Mouse (Mus musculus): ENCODE data around the gene Ldb3.

Ldb3 gene

DNA sequence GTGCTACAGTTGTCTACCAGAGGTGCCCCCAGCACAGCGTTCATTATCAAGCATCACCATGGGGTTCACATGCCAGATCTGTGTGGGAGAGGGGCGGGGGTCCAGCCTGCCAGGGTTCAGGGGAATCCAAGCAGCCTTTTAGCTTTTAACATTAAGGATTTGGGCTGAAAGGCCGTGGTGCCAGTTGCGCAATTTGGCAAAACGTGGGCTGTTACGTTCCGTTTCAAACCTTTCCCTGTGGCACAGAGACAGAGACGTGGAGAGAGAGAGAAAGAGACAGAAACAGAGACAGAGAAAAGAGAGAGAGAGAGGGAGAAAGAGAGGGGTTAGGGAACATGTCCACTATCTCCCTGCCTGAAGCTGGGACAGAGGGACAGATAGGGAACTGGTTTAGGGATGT is 26.8 kb downstream of the Ldb3 start:
- no peak for DNase-seq (ENCODE audit: low spot score in 2 of 2)

DNA sequence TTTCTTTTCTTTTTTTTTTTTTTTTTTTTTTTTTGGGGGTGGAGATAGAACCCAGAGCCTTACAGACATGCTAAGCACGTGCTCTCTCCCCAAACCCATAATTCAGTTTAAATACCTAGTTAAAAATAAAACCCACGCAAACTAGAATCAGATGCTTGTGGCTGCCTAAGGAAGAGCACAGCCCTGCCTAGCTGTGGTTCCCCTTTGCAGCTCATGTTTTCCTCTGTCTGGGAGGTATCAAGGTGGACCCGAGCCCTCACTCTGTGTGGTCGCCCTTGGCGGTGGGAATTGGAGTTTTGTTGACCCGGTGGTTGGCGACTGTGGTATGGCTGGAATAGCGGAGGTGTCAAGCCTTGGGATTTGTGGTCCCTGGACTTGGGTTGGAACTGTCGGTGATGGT is 29.5 kb downstream of the Ldb3 start:
- no peak for DNase-seq (ENCODE audit: low spot score in 2 of 2)

GRCm38 (mm10) chr14:34555211-34555610 is 33.3 kb downstream of the Ldb3 start:
- DNase-seq (ENCODE audit: low spot score in 2 of 2): no peak

- DNase-seq (ENCODE audit: low spot score in 2 of 2): no peak
These were observed 34.4 kb downstream of the Ldb3 start for GRCm38 (mm10) chr14:34554047-34554446.

DNA sequence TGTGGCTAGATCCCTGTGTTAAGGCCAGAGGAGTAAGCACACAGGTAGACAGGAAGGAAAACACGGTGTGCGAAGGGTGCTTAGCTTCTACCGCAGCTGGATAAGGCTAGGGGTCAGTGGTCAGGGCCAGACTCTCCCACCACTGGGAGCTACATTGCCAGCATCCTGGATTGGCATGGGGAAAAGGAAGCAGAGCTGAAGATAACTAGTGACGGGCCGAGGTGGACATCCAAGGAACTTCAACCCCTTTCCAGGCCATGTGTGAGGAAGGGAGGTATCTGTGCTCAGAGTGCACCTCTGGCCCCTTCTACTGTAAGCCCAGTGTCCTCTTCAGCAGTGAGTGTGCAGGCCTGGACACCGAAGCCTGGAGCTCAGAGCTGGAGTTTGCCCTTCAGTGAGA is 35.0 kb downstream of the Ldb3 start:
- no peak for DNase-seq (ENCODE audit: low spot score in 2 of 2)

DNA sequence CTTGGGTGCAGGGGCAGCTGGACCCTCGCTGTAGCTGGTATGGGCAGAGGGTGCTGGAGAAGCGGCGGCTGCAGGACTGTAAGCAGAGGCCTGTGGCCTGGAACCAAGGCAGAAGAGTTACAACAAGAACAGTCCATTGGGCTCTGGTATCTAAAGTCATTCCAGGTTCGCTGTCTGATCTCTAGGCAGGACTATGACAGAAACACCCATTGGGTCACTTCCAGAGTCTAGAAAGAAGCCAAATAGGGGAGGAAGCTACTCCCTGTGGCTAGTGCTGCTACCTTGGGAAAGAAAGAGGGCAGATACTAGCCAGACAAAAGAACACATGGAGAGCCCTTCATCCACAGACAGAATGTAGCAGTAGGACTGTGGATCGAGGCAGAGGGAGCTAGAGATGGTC is 36.3 kb downstream of the Ldb3 start:
- no peak for DNase-seq (ENCODE audit: low spot score in 2 of 2)

GRCm38 (mm10) chr14:34549004-34549671 is 39.3 kb downstream of the Ldb3 start:
- peak; percentile 75 to 82 for DNase-seq (ENCODE audit: low spot score in 2 of 2)

GRCm38 (mm10) chr14:34548391-34549001 is 40.0 kb downstream of the Ldb3 start:
- DNase-seq (ENCODE audit: low spot score in 2 of 2): peak; percentile 61 to 66

DNA sequence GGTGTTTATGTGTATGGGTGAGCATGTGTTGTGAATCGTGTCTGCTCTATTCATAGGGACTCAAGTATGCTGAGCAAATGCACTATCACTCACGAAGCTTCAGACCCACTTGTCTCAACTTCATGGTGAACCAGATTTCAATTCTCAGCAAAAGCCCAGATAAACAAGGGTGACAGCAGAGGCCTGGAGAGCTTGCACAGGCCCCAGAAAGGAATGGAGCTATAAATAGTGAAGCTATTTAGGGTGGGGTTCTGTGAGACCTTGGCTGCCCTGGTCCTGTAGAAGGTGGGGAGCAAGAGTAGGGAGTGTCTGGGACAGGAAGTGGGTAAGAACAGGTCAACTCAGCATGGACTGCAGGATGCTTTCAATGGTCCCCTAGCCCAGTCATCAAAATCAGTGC is 43.9 kb downstream of the Ldb3 start:
- no peak for DNase-seq (ENCODE audit: low spot score in 2 of 2)

GRCm38 (mm10) chr14:34544001-34544400 is 44.5 kb downstream of the Ldb3 start:
- no peak for DNase-seq (ENCODE audit: low spot score in 2 of 2)

- DNase-seq (ENCODE audit: low spot score in 2 of 2): no peak
These were observed 44.9 kb downstream of the Ldb3 start for GRCm38 (mm10) chr14:34543596-34543995.

GRCm38 (mm10) chr14:34541896-34542295 is 46.6 kb downstream of the Ldb3 start:
- DNase-seq (ENCODE audit: low spot score in 2 of 2): no peak

GRCm38 (mm10) chr14:34540685-34541162 is 47.8 kb downstream of the Ldb3 start:
- DNase-seq (ENCODE audit: low spot score in 2 of 2): no peak

GRCm38 (mm10) chr14:34535883-34536282 is 52.6 kb downstream of the Ldb3 start:
- no peak for DNase-seq (ENCODE audit: low spot score in 2 of 2)

GRCm38 (mm10) chr14:34533537-34533936 is 54.9 kb downstream of the Ldb3 start:
- DNase-seq (ENCODE audit: low spot score in 2 of 2): no peak

- no peak for DNase-seq (ENCODE audit: low spot score in 2 of 2)
These were observed 55.9 kb downstream of the Ldb3 start for GRCm38 (mm10) chr14:34532536-34532935.

- DNase-seq (ENCODE audit: low spot score in 2 of 2): peak in 1 of 2 experiments; percentile 14
These were observed 59.7 kb downstream of the Ldb3 start for GRCm38 (mm10) chr14:34528804-34529203.

- no peak for DNase-seq (ENCODE audit: low spot score in 2 of 2)
These were observed 65.8 kb downstream of the Ldb3 start, which contains the start of gene 9230112D13Rik for GRCm38 (mm10) chr14:34522701-34523100. 9230112D13Rik (minus strand) TSS chr14:34522801.

DNA sequence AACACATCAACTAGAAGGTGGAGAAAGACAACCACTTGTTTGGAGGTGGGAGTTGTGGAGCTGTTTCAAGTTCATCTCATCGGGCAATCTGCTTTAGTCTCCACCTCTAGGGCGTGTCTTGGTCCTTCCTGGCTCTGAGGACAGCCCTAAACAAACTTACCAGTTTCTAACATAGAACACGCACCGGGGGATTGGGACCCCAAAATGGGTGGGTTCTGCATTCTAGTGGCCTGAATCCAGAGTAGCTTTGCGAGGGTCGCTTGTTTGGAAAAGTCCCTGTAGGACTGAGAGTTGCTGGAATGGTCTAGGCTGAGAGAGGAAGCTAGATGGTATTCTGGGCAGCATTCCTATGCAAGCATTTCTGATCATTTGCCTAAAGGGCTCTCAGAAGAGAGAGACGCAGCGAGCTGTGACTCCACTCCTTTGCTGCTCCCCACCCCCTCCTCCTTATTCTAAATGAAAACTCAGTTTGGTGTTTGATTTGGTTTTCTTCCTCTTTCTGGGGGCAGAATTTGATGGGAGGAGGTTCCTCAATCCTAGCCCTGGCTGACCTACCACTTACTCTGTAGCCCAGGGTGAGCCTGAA is 70.4 kb downstream of the Ldb3 start:
- no peak for DNase-seq (ENCODE audit: low spot score in 2 of 2)

DNA sequence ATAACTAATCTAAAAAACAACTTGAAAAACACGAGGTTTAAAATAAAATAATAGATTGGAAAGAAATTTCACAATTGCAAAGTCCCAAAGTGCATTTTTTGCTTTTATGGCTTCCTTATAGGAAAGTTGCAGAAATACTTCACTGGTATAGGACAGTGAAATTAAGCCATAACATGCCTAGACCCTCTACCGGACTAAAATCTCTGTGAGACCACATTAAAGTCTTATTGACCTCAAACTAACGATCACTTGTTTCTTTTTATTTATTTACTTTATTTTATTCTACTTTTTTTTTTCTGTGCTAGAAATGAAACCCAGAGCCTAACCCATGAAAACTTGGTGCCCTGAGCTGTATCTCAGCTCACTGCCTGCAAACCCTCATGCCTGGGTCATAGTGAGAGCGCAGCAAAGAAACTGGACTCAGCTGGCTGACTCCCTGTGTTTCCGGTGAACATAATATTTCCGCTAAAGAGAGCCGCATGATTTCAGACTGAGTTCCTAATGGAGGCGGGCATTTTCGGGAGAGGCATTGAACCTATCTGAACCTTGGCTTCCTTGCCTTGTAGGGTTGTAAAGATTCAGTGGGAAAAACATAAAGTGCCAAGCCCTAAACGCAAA is 71.4 kb downstream of the Ldb3 start:
- no peak for DNase-seq (ENCODE audit: low spot score in 2 of 2)

DNA sequence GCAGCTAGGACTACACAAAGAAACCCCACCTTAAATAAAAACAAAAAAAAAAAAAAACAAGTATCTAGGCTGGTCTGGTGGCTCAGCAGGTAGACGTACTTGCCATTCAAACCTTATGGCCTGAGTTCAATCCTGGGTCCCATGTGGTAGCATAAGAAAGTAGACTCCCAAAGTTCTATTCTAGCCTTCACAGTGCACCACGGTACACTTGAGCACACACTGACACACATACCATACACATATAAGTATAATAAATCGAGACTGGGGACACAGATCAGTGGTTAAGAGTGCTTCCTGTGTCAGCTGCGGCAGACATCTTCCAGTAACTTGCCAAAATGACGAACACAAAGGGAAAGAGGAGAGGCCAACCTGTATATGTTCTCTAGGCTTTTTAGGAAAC is 72.6 kb downstream of the Ldb3 start:
- DNase-seq (ENCODE audit: low spot score in 2 of 2): no peak

DNA sequence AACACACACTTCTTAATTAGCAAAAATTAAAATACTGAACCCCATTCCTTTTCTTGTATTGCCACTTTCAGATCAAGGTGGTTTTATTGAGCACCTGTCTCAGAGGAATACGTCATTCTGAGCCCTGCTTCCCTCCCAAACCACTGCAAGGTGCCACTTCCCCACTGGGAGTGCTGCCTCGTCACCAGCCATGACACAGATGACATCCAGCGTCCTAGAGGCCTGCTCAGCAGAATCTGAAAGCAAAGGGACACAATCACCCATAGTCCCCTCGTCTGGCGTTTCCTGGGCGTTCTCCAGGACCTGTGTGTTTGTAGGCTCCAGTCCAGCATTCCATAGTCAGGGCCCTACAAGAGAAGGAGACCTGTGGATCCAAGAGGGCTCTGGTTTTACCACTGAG is 74.4 kb downstream of the Ldb3 start:
- DNase-seq (ENCODE audit: low spot score in 2 of 2): no peak

GRCm38 (mm10) chr14:34512602-34513001 is 75.9 kb downstream of the Ldb3 start:
- DNase-seq (ENCODE audit: low spot score in 2 of 2): no peak
